Mouse (Mus musculus) limb, embryonic 14.5 days (tissue): ENCODE measurements around the gene Nyx. TPM values are rescaled to one million over a fixed set of nuclear protein-coding genes. Genes with fewer than 3 reads are reported as not detected.
"Not testable (repeated sequence)": the region's sequence is repeated elsewhere in the genome, so short reads cannot be mapped to it uniquely, and the experiment has no call there.

Source experiments
- ATAC-seq: fragments of 200-750 bp; cut with Nextera tagmentation; 2 replicates; pipeline ENCODE4 v1.8.0; 2017; ENCODE audit warnings: low read depth, moderate number of reproducible peaks, moderate TSS enrichment; ENCODE audit not compliant: low FRiP score
- DNase-seq: peaks from one replicate; pipeline ENCODE4 v3.0.0-alpha.2; 2015; ENCODE audit warnings: low spot score
- H3K27ac ChIP-seq: fragments of 300-500 bp; sonication (generic); replicated peaks from 2 replicates; pipeline ENCODE4 v1.5.1; 2014; ENCODE audit warnings: low read depth, mild to moderate bottlenecking, low read length, moderate library complexity, mixed read lengths
- H3K27me3 ChIP-seq: fragments of 300-500 bp; sonication (generic); 2 replicates; pipeline ENCODE4 v1.6.1; 2014; ENCODE audit warnings: low read length, mixed read lengths; ENCODE audit not compliant: control insufficient read depth, insufficient read depth
- H3K36me3 ChIP-seq: fragments of 300-500 bp; sonication (generic); 2 replicates; pipeline ENCODE4 v1.6.1; 2014; ENCODE audit warnings: mild to moderate bottlenecking, low read length, moderate library complexity, mixed read lengths; ENCODE audit not compliant: control insufficient read depth, insufficient read depth
- H3K4me1 ChIP-seq: fragments of 300-500 bp; sonication (generic); 2 replicates; pipeline ENCODE4 v1.6.1; 2014; ENCODE audit warnings: antibody characterized with exemption, low read length, mixed read lengths; ENCODE audit not compliant: control insufficient read depth, insufficient read depth
- H3K4me2 ChIP-seq: fragments of 300-500 bp; sonication (generic); replicated peaks from 2 replicates; pipeline ENCODE4 v1.6.1; 2014; ENCODE audit warnings: low read depth, mild to moderate bottlenecking, low read length, moderate library complexity; ENCODE audit not compliant: severe bottlenecking
- H3K4me3 ChIP-seq: fragments of 300-500 bp; sonication (generic); replicated peaks from 2 replicates; pipeline ENCODE4 v1.5.1; 2014; ENCODE audit warnings: low read length
- H3K9ac ChIP-seq: fragments of 300-500 bp; sonication (generic); 2 replicates; pipeline ENCODE4 v1.6.1; 2014; ENCODE audit warnings: mild to moderate bottlenecking, low read depth, low read length, moderate library complexity; ENCODE audit not compliant: severe bottlenecking
- H3K9me3 ChIP-seq: fragments of 300-500 bp; sonication (generic); 2 replicates; pipeline ENCODE4 v1.6.1; 2016; ENCODE audit warnings: low read length; ENCODE audit not compliant: control insufficient read depth
- POLR2A ChIP-seq: fragments of 200-500 bp; IDR thresholded peaks from 2 replicates; pipeline ENCODE4 v1.8.0; 2012; ENCODE audit warnings: inconsistent platforms, mild to moderate bottlenecking, moderate library complexity, borderline replicate concordance; ENCODE audit not compliant: insufficient read depth, insufficient read length; ENCODE audit errors: extremely low read depth
- WGBS: fragments of 180-500 bp; shearing (Covaris S2); extraction: QIAGEN DNeasy Blood & Tissue Kit; methylation state at CpG from one replicate; pipeline ENCODE4 v1.1.7; 2014; 5-methylcytosine and 5-hydroxymethylcytosine counted together
- polyA plus RNA-seq, 2 experiments: library from polyadenylated mRNA; depleted of rRNA in 1 of 2; stranded (reverse) in 1 of 2; unstranded in 1 of 2; fragments of >200 nt; fragmentation: Nextera tagmentation in 1 of 2; extraction: Ambion mirVana in 1 of 2; gene quantifications; 2 replicates each; pipeline versions ENCODE4 v1.2.1 to v1.2.3; 2012 to 2014

Nyx gene
- polyA plus RNA-seq (2012; rRNA removed) (0.10 and 0.12 TPM in 2 replicates), polyA plus RNA-seq (2014; fragmentation: Nextera tagmentation; extraction: Ambion mirVana) (0.04 TPM in 1 of 2 replicates, not detected in the other)

- Histone ChIP-seq H3K9ac (no peak within 1 kb of the TSS), H3K4me1 (no peaks in the 10 kb centered on the region), H3K36me3 (no peaks in the 10 kb centered on the region), H3K27ac (no peak within 1 kb of the TSS), H3K4me3 (no peak within 1 kb of the TSS), H3K27me3 (no peaks in the 10 kb centered on the region), H3K4me2 (no peak within 1 kb of the TSS), H3K9me3 (no peaks in the 10 kb centered on the region)
- ATAC-seq: no peak
- DNase-seq: no peak
- TF ChIP-seq POLR2A: no peak
- 91% methylated on average over 3 of the region's 3 CpGs for WGBS
These were observed at the start of gene Nyx for GRCm38 (mm10) chrX:13465810-13466209. TSS of gene Nyx (plus strand) at chrX:13466110.

GRCm38 (mm10) chrX:13422047-13422446, 43.9 kb upstream of the Nyx start:
- Histone ChIP-seq H3K9me3 (no peaks in the 10 kb centered on the region), H3K9ac (no peak overlapping the region), H3K36me3 (no peaks in the 10 kb centered on the region), H3K27ac (no peak overlapping the region), H3K27me3 (no peaks in the 10 kb centered on the region; the same call in 1 of the 2 replicates), H3K4me2 (no peak overlapping the region), H3K4me3 (no peak overlapping the region), H3K4me1 (no peaks in the 10 kb centered on the region)
- no peak for DNase-seq
- TF ChIP-seq POLR2A: no peak
- WGBS: 44% methylated on average over 4 of the region's 4 CpGs
- ATAC-seq: no peak

GRCm38 (mm10) chrX:13431421-13431820, 34.5 kb upstream of the Nyx start:
- TF ChIP-seq POLR2A: no peak
- Histone ChIP-seq H3K4me3 (no peak overlapping the region), H3K9me3 (no peaks in the 10 kb centered on the region), H3K4me1 (no peaks in the 10 kb centered on the region), H3K36me3 (no peaks in the 10 kb centered on the region), H3K27me3 (no peaks in the 10 kb centered on the region), H3K9ac (no peak overlapping the region), H3K4me2 (no peak overlapping the region), H3K27ac (no peak overlapping the region)
- DNase-seq: no peak
- WGBS: 70% methylated on average over 6 of the region's 6 CpGs
- ATAC-seq: no peak

DNA sequence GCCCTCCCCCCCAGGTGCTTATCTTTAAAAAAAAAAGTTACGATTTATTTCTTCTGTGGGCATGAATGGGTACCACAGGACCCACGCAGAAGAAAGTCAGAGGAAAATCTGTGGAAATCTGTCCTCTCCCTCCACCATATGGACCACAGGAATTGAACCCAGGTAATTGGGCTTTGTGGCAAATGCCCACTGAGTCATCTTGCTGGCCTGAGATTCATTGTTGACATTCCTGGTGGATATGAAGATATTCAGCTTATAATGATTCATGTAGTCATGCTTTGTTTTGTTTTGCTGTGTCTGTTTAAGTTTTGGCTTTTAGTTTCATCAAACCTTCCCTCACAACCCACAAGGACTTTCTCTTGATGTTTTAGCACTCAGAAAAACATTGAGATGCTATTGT, 29.9 kb upstream of the Nyx start:
- not testable (repeated sequence) for H3K9ac ChIP-seq, H3K36me3 ChIP-seq, H3K27ac ChIP-seq, H3K4me1 ChIP-seq, H3K4me3 ChIP-seq, H3K27me3 ChIP-seq, ATAC-seq, H3K4me2 ChIP-seq, H3K9me3 ChIP-seq, DNase-seq
- 88% methylated on average over 2 of the region's 2 CpGs for whole genome bisulfite sequencing

GRCm38 (mm10) chrX:13456544-13456943, 9.4 kb upstream of the Nyx start:
- H3K4me3 ChIP-seq, ATAC-seq, DNase-seq, H3K27ac ChIP-seq, H3K9ac ChIP-seq, H3K27me3 ChIP-seq, H3K4me2 ChIP-seq, H3K9me3 ChIP-seq, H3K4me1 ChIP-seq, H3K36me3 ChIP-seq: not testable (repeated sequence)
- WGBS: 80% methylated on average over 9 of the region's 9 CpGs

GRCm38 (mm10) chrX:13458766-13459165, 7.1 kb upstream of the Nyx start:
- ATAC-seq (no peak), DNase-seq (no peak)
- Histone ChIP-seq H3K36me3 (no peaks in the 10 kb centered on the region), H3K27me3 (no peaks in the 10 kb centered on the region), H3K27ac (no peak overlapping the region), H3K4me3 (no peak overlapping the region), H3K9ac (no peak overlapping the region), H3K4me2 (no peak overlapping the region), H3K9me3 (no peaks in the 10 kb centered on the region), H3K4me1 (no peaks in the 10 kb centered on the region)
- 90% methylated on average over 1 of the region's 1 CpGs for WGBS
- TF ChIP-seq POLR2A: no peak
